Mouse (Mus musculus) T-helper 1 cell (primary cell): Measurements from ENCODE around the gene Trp63.

Experiments used
- in situ Hi-C: fragments of 300-600 bp; cut with MboI, MseI; formaldehyde crosslinking; loops from one replicate; pipeline ENCODE4 v1.15.1; 2025; ENCODE audit warnings: high pct_unique_total_duplicates

Trp63 gene

DNA sequence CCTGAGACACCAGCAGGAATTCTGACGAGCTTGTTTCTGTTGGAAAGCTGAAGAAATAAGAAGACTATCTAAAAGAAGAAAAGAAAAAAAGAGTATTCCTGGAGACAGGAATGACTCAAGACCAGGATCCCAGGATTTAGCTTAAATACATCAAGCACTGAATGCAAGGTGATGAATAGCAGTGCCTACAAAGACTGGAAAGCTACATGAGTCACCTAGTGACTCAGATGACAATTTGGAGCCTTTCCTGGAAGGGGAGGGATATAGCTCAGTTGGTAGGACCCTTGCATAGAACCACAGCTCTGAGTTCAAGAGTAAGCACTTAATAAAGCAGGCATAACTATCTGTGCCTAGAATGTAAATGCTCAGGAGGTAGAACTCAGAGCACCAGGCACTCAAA is 93.9 kb downstream of the Trp63 start:
- in situ Hi-C loops, result no loop called here

- in situ Hi-C loops, result no loop called here
Measured at GRCm38 (mm10) chr16:25779964-25780363, 96.4 kb downstream of the Trp63 start.

DNA sequence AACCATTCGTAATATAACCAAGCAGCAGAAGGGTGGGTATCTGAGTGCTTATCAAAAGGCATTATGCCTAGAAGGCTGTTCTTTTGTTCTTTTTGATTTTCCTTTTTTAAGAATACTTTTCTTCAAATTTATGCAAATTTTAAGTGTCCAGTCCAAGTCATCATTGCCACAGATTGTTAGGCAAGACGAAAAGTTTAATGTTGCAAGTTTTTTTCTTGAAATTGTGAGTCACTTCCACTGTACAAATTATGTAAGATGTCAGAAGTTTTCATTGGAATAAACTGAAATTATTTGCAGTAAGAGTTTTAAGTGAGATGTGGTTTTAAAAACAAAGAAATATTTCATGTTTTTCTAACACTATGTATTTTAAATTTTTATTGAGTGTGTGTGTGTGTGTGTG is 100.7 kb downstream of the Trp63 start:
- in situ Hi-C loops, result no loop called here

DNA sequence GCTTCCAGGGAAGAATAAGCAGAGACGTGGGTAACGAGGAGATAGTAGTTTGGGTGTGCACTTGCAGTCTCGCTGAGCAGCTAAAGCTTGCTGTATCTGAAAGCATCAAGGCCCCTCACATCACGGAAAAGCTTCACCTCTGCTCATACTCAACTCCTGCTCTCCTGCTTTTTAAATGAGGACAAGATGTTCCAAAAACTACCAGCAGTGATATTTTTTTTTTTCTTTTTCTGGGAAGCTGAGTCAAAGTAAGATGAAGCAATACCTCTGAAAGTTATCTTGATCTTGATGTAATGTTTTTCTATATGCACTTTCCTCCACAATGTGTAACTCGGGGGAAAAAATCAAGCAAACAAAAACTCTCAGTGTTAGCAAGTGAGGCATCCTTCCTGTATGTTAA is 102.9 kb downstream of the Trp63 start:
- in situ Hi-C loops, result no loop called here

DNA sequence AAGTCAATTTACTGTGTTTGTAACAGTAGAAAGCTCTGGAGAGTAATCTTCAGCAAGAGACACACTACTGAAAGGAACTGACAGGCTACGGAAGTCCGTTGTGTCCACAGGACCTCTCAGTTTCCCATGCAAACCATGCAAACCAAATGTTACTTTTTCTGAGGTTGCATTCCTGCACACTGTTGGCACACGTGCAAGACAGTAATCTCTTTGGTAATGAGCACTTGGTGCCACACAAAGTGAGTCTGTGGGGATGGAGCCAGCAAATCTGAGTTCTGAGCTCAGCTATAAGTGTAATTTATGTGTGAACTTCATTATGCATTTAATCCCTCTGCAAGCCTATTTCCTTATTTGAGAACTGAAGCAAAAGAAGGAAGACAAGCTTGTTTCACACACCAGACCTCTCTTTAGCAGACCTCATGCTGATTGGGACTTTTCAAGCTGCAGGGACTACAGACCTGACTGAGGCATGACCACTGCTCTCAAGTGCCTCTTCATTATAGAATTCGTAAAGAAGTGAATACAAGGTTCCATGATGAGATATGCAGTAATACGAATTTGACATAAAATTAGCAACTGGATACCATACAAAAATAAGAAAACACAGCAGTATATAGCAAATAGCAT is 109.2 kb downstream of the Trp63 start:
- in situ Hi-C loops, result no loop called here

DNA sequence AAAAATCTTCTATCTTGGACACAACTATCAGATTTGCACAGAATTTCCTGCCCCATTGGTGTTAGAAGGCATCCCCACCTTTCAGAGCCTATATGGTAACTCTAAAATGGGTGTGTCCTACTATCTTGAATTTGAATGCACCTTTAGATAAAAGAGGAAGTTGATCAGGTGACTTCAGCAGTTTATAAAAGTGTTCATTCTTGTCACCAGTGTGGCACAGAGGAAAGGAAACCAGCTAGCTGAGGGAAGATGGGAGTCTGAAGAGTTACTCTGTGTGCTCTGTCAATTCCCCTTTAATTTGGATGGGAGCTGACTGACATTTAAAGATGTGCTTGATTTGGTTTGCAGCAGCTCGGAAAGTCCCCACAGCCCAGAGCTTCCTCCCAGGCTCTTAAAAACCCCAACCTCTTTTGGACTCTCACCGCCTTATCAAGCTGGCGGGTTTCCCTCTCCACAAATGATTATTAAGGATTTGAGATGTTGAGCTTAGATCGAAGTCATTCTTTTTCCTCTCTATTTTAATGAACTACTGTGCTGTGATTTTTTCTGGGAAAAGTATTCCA is 114.2 kb downstream of the Trp63 start:
- in situ Hi-C loops, result no loop called here

DNA sequence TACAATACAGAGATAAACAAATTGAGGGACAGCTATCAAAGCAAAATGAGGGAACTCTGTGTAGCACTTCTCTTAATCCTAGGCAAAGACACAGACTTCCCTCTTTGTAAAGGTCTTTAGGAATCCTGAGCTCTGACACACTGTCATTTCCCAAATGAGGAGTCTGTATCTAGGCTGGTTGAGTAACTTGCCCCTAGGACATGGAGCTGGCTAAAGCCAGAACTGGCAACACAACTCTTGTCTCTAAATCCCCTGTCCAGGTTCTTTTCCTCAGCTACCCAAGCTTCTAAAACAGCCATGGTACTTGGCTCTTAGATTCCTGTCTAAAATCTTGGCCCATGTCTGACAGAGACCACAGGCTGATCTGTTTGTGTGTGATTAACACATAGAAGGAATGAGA is 116.1 kb downstream of the Trp63 start:
- in situ Hi-C loops, result no loop called here

GRCm38 (mm10) chr16:25804955-25805354 is 121.4 kb downstream of the Trp63 start:
- in situ Hi-C loops, result no loop called here

DNA sequence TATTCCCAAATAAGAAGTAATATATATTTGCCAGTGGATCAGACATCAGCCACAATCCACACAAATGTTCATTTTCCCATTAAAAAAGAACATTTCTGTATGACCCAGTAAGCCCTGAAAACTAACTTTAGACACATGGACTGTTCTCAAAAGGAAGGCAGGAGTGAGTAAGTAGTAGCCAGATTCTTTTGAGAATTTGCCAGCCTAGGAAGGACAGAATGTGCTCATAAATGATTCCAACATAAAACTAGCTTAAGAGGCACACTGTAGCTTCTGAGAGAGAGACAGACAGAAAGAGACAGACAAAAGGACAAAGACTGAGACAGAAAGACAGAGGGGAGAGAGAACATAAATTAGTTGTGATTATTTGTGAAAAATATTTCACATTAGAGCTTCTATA is 123.6 kb downstream of the Trp63 start:
- in situ Hi-C loops, result no loop called here

GRCm38 (mm10) chr16:25817753-25818624 is 134.4 kb downstream of the Trp63 start:
- in situ Hi-C loops, result loop anchor here (5.0 kb wide), 1 partner anchor 71 kb away; no protein-coding TSS in a partner anchor

DNA sequence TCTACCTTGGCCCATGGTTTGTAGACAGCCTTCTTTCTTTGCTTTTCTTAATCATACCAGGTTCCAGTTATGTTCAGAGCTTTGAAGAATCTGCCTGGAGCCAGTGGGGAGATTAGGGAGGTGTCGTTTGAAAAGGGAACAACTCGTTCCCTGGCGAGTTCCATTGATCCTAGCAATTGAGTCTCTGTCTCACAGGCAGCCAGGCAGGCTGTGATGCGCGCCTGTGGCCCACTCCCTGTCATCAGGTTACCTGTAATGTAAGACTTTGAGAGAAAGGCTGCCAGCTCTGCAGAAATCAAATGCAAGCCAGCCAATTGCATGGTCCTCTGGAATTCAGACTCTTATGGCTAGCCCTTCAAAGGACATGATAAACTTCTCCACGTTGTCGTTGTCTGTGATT is 142.5 kb downstream of the Trp63 start:
- in situ Hi-C loops, result no loop called here

DNA sequence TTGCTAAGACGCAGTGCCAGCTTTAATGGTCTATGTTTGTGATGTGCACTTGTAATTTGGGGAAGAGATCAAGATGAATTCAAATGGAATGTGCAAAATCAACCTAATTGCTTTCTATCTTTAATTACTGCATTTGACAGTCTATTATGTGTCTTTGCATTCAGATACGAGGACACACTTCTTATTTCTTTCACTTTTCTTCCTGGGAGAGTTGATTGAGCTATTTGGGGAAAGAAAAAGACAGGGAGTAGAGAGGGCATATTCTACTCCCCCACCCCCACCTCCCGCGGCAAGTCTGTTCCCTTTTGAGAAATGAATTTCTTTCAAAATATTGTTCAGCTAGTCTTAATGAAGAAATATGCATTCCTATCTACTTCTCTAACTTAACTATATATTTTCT is 149.0 kb downstream of the Trp63 start:
- in situ Hi-C loops, result no loop called here

GRCm38 (mm10) chr16:25835301-25835700 is 151.7 kb downstream of the Trp63 start:
- in situ Hi-C loops, result no loop called here

GRCm38 (mm10) chr16:25835723-25836122 is 152.2 kb downstream of the Trp63 start:
- in situ Hi-C loops, result no loop called here

- in situ Hi-C loops, result no loop called here
Measured at GRCm38 (mm10) chr16:25842996-25843395, 159.4 kb downstream of the Trp63 start.

DNA sequence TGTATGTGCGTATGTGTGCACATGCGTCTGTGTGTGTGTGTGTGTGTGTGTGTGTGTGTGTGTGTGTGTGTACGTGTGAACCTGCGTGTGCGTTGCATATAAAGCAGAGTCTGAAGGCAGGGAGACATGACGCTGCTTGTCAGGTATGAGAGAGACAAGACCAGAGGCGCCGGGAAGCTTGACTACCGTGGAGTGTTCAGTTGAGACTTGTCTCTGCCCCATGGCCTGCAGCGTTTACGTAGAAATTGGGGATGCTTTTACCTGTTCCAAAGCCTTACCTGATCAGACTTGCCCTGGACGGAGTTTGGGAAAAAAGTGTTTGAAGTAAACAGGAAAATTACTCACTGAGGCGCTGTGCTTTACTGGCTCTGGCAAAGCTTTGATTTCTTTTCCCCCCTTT is 160.1 kb downstream of the Trp63 start:
- in situ Hi-C loops, result no loop called here

GRCm38 (mm10) chr16:25846611-25847010 is 163.0 kb downstream of the Trp63 start:
- in situ Hi-C loops, result no loop called here

DNA sequence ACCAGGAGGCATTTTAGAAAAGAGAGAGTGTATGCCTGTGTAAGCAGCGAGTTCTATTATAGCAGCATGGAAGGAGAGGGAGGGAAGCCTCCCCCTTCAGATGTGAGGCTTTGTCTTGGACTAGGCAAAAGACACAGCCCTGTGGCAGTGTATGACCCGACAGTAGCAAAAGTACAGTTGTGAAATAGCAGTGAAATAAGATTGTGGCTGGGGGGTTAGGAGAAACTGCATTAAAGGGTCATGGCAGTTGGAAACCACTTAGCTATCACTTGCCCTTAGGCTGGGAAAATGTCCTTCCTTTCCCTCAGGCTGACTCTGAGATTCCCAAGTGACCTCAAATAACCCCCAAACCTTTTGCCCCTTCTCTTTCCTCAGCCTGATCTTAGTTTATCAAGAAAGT is 164.9 kb downstream of the Trp63 start:
- in situ Hi-C loops, result no loop called here

DNA sequence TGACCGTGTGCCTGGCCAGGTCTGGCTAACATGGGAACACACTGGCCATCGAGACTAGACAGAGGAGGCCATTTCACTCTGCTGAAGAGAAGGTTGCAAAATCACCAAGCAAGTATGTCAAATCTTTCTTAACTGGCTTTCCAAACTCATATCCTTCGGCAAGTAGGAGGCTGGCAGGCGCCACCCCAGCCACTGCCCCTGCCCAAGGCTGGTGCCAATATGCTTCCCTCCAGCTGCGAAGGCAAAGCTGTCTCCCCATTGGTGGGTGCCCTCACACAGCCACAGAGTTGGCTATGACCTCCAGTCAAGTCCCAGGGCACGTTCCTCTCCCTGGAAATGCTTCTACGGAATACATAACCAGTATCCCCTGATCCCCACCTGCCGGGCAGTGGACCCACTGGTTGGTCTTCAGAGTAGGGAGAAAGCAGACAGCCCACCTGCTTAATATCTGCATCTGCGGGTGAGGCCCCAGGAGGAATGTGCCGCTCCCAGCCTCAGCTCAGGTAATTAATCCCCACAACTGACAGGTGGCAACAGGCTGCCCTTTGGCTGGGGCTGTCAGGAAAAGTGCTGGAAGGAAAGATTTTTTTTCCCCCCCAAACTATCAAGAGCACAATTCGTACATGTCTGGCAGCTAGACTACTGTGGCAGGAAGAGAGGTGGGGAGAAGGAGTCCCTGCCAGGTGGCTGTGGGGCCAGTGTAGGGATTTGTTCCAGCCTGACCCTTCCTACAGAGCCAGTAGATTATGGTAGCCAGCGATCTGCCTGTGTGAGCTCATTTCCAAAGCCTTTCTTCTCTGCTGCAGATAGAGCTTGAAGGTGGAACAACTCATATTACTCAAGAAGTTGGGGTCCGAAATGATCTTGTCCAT is 166.3 kb downstream of the Trp63 start:
- in situ Hi-C loops, result no loop called here

DNA sequence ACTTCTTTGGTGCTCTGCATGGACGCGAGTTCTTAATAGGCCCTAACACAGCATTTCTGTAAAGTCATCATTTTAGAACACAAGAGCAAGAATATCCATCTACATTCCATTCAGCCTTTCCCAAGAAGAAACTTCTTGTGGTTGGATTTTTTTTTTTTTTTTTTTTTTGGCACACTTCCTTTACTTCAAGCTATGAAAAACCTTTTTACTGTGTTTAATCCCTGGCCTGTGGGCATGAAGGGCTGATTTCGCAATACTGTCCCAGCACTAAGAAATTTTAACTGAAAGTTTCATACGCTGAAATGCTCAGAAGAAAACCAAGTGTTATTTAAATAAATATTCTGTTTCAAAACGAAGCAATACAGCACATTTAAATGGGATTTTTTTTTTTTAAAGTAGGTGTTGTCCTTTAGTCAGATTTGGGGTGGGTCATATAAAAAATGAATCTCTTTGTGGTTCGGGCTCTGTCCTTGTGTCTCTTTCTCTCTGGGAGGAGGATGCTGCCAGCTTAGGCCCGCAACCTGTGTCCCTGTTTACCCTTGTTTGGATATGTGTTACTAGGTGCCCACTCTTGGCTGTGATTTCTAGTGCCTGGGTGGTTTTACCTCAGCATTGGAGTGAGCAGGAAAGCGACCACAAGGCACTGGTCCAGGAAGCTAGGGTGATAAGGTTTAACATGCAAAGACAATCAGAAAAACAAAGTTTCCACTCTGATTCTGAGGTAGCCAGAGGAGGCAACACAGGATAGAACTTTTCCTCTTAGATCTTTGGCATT is 177.4 kb downstream of the Trp63 start:
- in situ Hi-C loops, result no loop called here
